Mouse (Mus musculus) forebrain, embryonic 15.5 days (tissue): ENCODE measurements around the gene Tent2. TPM values are rescaled to one million over a fixed set of nuclear protein-coding genes. Genes with fewer than 3 reads are reported as not detected.

Experiments
- polyA plus RNA-seq: library from polyadenylated mRNA; unstranded; fragments of >200 nt; fragmentation: Nextera tagmentation; extraction: Ambion mirVana; gene quantifications from 2 replicates; pipeline ENCODE4 v1.2.1, GENCODE M21; 2015

Gene Tent2
- polyA plus RNA-seq, 1 experiment from 2014 or later: 45.9 TPM

Other genes with a start within 250 kb of the Tent2 start
- 0.15 and 0.19 TPM in 2 replicates for gene Cmya5, start 47.7 kb downstream of the Tent2 start, polyA plus RNA-seq
- 15.6 and 17.4 TPM in 2 replicates for gene Homer1, start 107.2 kb upstream of the Tent2 start, polyA plus RNA-seq